ENCODE assay signal across 12 mouse cellular contexts in genomic region chr1:169848254-169849015, GRCm38 (mm10).
DNase-seq lines count a peak whose midpoint lies in the region; ATAC-seq lines count a peak whose summit lies in the region.
"Had no signal": no experiment of that assay in that cellular context is flagged by ENCODE, and none has a peak within 500 bp of the region (broad histone marks: within the 10 kb centered on the region; RNA-seq: fewer than 3 reads in every experiment).

No protein-coding gene starts in this region.

- H3K4me2 ChIP-seq in neural tube, embryonic 13.5 days = no peak overlapping the region
- H3K4me2 ChIP-seq: liver, embryonic 12.5 days; stomach, embryonic 15.5 days had no signal

- ATAC-seq in neural tube, embryonic 13.5 days (ENCODE audit: low read depth) = peak; percentile 74
- ATAC-seq in inflammation-experienced regulatory T-cells, adult 6 months = no peak
- ATAC-seq: forebrain, embryonic 16.5 days; liver, embryonic 12.5 days had no signal

- 60% methylated on average over 10 of the region's 10 CpGs for WGBS in neural tube, embryonic 13.5 days

- H3K36me3 ChIP-seq in neural tube, embryonic 13.5 days = no peaks in the 10 kb centered on the region
- H3K36me3 ChIP-seq: liver, embryonic 12.5 days; stomach, embryonic 15.5 days had no signal

- 0 out of 2 replicates have a peak overlapping the region, but pooled peaks have one; percentile 38 for H3K27ac ChIP-seq in neural tube, embryonic 13.5 days (replicated peaks)
- H3K27ac ChIP-seq: liver, embryonic 12.5 days; stomach, embryonic 15.5 days had no signal

- H3K27me3 ChIP-seq in neural tube, embryonic 13.5 days = no peaks in the 10 kb centered on the region
- H3K27me3 ChIP-seq: liver, embryonic 12.5 days; stomach, embryonic 15.5 days had no signal

- peaks cover 7% of the 10 kb centered on the region for H3K4me1 ChIP-seq in neural tube, embryonic 13.5 days (replicated peaks)
- H3K4me1 ChIP-seq: liver, embryonic 12.5 days; stomach, embryonic 15.5 days had no signal

- no peak overlapping the region for H3K4me3 ChIP-seq in neural tube, embryonic 13.5 days
- H3K4me3 ChIP-seq: liver, embryonic 12.5 days; stomach, embryonic 15.5 days had no signal

- DNase-seq in neural tube, embryonic 10.5 days (ENCODE audit: extremely low spot score, low spot score) = no peak
- peak; percentile 16 for DNase-seq in cerebellum, adult 11 months
- DNase-seq in gastrocnemius, adult 18-20 months (ENCODE audit: low spot score) = peak; percentile 44
- DNase-seq in spleen, postnatal 4 days (ENCODE audit: low spot score in 2 of 2) = no peak
- no peak for DNase-seq in natural killer cell, adult 2 months (ENCODE audit: low spot score in 2 of 2)
- DNase-seq in ovary, adult 18-20 months (ENCODE audit: low spot score) = no peak
- DNase-seq: kidney, adult 8-10 months had no signal

- H3K9me3 ChIP-seq in neural tube, embryonic 13.5 days = no peaks in the 10 kb centered on the region
- H3K9me3 ChIP-seq: liver, embryonic 12.5 days; stomach, embryonic 15.5 days had no signal

- H3K9ac ChIP-seq in neural tube, embryonic 13.5 days = no peak overlapping the region
- H3K9ac ChIP-seq: liver, embryonic 12.5 days; stomach, embryonic 15.5 days had no signal

Comparison
In these comparisons a context has a peak if more than half of its experiments do, and no peak if none do; other contexts are left out.
1. DNase-seq: peak in cerebellum, adult 11 months (single experiment) and gastrocnemius, adult 18-20 months (single experiment); none in neural tube, embryonic 10.5 days (single experiment), spleen, postnatal 4 days (0 of 2), natural killer cell, adult 2 months (0 of 2) and ovary, adult 18-20 months (single experiment).